Mouse (Mus musculus) MEL (cell line): ENCODE measurements around the gene Dnaic2.

Source experiments
- CTCF ChIP-seq, 3 experiments: IDR thresholded peaks in 2 of 3; conservative IDR thresholded peaks in 1 of 3; 2 replicates each; pipeline ENCODE4 v1.5.1; 2011 to 2012; ENCODE audit warnings: low read length in 3 of 3, low read depth in 2 of 3, mild to moderate bottlenecking in 2 of 3, improper control_type of control experiment in 1 of 3, inconsistent platforms in 1 of 3, mixed read lengths in 1 of 3, moderate library complexity in 1 of 3; ENCODE audit not compliant: control insufficient read depth in 1 of 3, insufficient read depth in 1 of 3, poor library complexity in 1 of 3, severe bottlenecking in 1 of 3
- GABPA ChIP-seq: IDR thresholded peaks from 2 replicates; pipeline ENCODE4 v1.6.1; 2012; ENCODE audit warnings: low read depth, mild to moderate bottlenecking, inconsistent platforms, low read length, improper control_type of control experiment, moderate library complexity
- GATA1 ChIP-seq: IDR thresholded peaks from 2 replicates; pipeline ENCODE4 v1.6.1; 2011; ENCODE audit warnings: low read depth, low read length, improper control_type of control experiment
- MAX ChIP-seq: IDR thresholded peaks from 2 replicates; pipeline ENCODE4 v1.6.1; 2011; ENCODE audit warnings: low read length, improper control_type of control experiment
- NELFE ChIP-seq: IDR thresholded peaks from 2 replicates; pipeline ENCODE4 v1.6.1; 2011; ENCODE audit warnings: low read depth, low read length, improper control_type of control experiment
- POLR2A ChIP-seq, 2 experiments: IDR thresholded peaks; 2 replicates each; pipeline ENCODE4 v1.6.1; 2011 to 2012; ENCODE audit warnings: low read length in 2 of 2, mild to moderate bottlenecking in 2 of 2, control low read depth in 1 of 2, improper control_type of control experiment in 1 of 2, low read depth in 1 of 2, moderate library complexity in 1 of 2; ENCODE audit not compliant: control insufficient read depth in 1 of 2, insufficient read depth in 1 of 2, poor library complexity in 1 of 2
- UBTF ChIP-seq: IDR thresholded peaks from 2 replicates; pipeline ENCODE4 v1.6.1; 2012; ENCODE audit warnings: low read depth, mild to moderate bottlenecking, inconsistent platforms, low read length, improper control_type of control experiment, moderate library complexity, borderline replicate concordance; ENCODE audit not compliant: insufficient read depth

GRCm38 (mm10) chr11:114687574-114688188, 39.5 kb upstream of the Dnaic2 start:
- TF ChIP-seq CTCF (IDR thresholded peaks at IDR 0.05 in 2 of 3, conservative IDR thresholded peaks at IDR 0.05 in 1 of 3; ENCODE audit: control insufficient read depth in 1 of 3, insufficient read depth in 1 of 3, low read depth in 2 of 3, low read length in 3 of 3, poor library complexity in 1 of 3, severe bottlenecking in 1 of 3) = no peak
- no peak for TF ChIP-seq UBTF
- no peak for TF ChIP-seq GATA1
- no peak for TF ChIP-seq GABPA
- no peak for TF ChIP-seq POLR2A (IDR thresholded peaks at IDR 0.05; ENCODE audit: control insufficient read depth in 1 of 2, insufficient read depth in 1 of 2, low read depth in 1 of 2, low read length in 2 of 2, poor library complexity in 1 of 2)
- TF ChIP-seq MAX = no peak
- TF ChIP-seq NELFE = no peak
